Mouse (Mus musculus) kidney, postnatal 36 days (tissue): ENCODE results near the gene Tmem161a.
A peak's percentile ranks its signal among the peaks of the same experiment; 100 is the strongest.
"Not testable (repeated sequence)": the region's sequence is repeated elsewhere in the genome, so short reads cannot be mapped to it uniquely, and the experiment has no call there.

Experiments used
- DNase-seq, 2 experiments: peaks; one replicate each; pipeline ENCODE4 v3.0.0; 2021 to 2022; ENCODE audit warnings: mixed read lengths in 2 of 2

Tmem161a gene

GRCm38 (mm10) chr8:70211275-70211674 lies 39.1 kb downstream of the Tmem161a start:
- peak in 1 of 2 experiments; percentile 4 for DNase-seq

GRCm38 (mm10) chr8:70211726-70212111 lies 39.6 kb downstream of the Tmem161a start:
- DNase-seq: peak in 1 of 2 experiments; percentile 62

- peak; percentile 98 to 100 for DNase-seq
Measured at GRCm38 (mm10) chr8:70212112-70213055, 40.2 kb downstream of the Tmem161a start, which contains the start of gene Slc25a42. TSS of gene Slc25a42 (minus strand) at chr8:70212305.

- DNase-seq: no peak
Measured at GRCm38 (mm10) chr8:70214411-70214810, 42.3 kb downstream of the Tmem161a start.

DNA sequence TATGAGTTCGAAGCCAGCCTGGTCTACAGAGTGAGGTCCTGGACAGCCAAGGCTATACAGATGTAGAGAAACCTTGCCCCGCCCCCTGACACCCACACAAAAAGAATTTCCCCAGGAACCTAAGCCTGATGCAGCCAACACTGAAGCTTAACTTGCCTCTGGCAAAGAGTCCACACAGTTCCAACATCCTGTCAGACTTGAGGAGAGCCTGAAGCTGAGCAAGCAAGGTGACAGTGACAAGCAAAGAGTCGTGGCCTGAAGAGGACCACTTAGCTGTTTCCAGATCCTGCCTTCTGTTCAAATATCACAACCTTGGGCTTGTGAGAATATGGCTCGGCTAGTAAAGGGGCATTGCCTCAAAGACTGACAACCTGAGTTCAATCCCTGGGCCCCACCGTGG lies 42.9 kb downstream of the Tmem161a start:
- DNase-seq: no peak

DNA sequence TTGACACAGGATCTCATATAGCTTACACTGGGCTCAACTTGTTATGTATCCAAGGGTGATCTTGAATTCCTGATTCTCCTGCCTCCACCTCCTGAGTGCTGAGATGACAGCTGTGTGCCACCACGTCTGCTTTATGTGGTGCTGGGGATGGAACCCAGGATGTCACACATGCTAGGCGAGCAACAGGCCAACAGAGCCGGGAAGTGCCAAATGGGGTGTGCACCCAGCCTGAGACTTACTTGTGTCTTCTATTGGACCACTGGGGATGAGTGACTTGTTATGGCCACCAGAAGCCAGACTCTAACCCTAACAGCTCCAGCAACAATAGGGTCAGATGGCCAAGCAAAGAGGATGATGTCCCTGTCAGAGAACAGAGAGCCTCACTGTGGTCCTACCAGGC lies 44.0 kb downstream of the Tmem161a start:
- not testable (repeated sequence) for DNase-seq

GRCm38 (mm10) chr8:70216566-70216965 lies 44.4 kb downstream of the Tmem161a start:
- DNase-seq: peak; percentile 91 to 95

GRCm38 (mm10) chr8:70217441-70217840 lies 45.3 kb downstream of the Tmem161a start:
- DNase-seq: peak; percentile 62 to 90

DNA sequence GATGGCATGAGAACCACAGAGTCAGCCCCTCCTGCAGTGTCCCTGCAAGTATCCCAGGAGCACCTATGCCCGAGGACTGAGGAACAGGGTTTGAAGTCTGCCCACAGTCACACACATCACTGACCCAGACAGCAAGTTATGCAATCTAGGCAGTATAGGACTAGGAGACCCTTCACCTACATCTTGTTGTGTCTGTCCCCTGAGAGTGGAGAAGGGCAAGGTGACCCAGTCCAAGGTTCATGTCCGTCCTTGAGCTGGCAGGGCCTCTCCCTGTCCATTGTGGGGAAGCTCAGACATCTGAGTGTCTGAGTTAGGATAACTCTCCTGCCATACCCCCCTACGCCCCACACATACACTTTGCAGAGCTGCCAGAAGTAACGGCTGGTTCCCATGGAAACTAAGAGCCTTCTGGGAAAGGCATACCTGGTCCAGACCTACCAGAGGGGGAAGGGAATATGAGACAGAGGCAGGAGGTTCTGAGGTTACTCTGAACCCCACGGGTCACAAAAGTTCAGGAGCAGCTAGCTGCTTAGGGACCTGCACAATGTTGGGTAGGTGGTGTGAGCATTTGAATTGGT lies 47.0 kb downstream of the Tmem161a start:
- DNase-seq: peak; percentile 49 to 80

DNA sequence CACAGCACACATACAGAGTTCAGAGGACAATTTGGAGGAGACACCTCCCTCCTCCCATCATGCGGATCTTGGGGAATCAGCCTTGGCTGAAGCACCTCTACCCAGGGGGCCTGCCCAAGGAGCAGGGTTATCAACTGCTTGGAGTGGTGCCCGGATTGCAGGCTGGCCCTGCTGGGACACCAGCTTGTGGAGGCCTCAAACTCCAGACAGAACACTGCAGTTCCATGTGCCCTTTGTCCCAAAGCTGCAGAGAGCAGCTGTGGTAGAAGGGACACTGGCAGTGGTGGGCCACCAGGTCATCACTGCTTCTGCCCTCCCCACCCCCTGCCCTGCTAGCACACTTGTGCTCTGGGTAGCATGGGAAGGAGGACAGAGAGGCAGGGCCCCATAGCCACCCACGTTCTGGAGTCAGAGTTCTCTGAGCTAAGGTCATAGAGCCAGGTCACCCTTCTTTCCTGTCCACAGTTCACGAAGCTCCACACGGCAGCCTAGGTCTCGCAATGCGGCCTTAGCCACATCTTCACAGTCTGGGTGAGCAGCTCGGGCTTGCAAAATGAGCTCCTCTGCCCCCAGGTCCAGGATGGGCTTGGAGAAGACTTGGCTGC lies 48.2 kb downstream of the Tmem161a start:
- peak; percentile 84 for DNase-seq

- DNase-seq: no peak
Measured at GRCm38 (mm10) chr8:70220911-70221310, 48.8 kb downstream of the Tmem161a start.

GRCm38 (mm10) chr8:70222041-70222440 lies 49.9 kb downstream of the Tmem161a start:
- DNase-seq: no peak

- peak; percentile 86 to 87 for DNase-seq
Measured at GRCm38 (mm10) chr8:70223341-70223740, 51.2 kb downstream of the Tmem161a start.

- DNase-seq: no peak
Measured at GRCm38 (mm10) chr8:70227997-70228396, 55.8 kb downstream of the Tmem161a start.

DNA sequence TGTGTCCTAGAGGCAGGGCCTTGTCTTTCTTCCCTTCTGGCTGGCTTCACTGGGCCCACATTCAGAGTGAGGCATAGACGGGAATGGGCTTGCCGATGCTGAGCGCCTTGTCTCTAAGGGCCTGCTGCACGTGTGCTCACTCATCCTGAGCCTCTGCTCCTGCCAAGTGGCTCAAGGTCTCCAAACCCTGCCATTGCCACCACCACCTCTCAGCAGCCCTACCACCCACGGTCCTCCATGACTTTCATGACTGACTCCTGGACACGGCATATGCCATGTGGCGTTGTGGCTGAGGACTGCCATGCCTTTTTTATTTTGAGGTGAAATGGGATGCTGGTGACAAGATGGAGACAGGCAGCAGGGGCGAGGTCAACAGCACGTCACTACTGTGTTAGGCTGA lies 58.7 kb downstream of the Tmem161a start:
- DNase-seq: no peak
